Mouse (Mus musculus): ENCODE measurements around the gene Pcbp3.

GRCm38 (mm10) chr10:76717631-76718030, 244.1 kb downstream of the Pcbp3 start:
- TF ChIP-seq CTCF (IDR thresholded peaks at IDR 0.05; ENCODE audit: insufficient read depth, low read length) = no peak
- no peak for TF ChIP-seq POLR2A (IDR thresholded peaks at IDR 0.05; ENCODE audit: borderline replicate concordance, extremely low read depth, low read depth, low read length)

All from lung, adult 2 months (tissue).